Mouse (Mus musculus) hindbrain, embryonic 16.5 days (tissue): Measurements from ENCODE around the gene Decr2. TPM values are rescaled to one million over a fixed set of nuclear protein-coding genes. Genes with fewer than 3 reads are reported as not detected.
"Not testable (repeated sequence)": the region's sequence is repeated elsewhere in the genome, so short reads cannot be mapped to it uniquely, and the experiment has no call there.

ENCODE experiments used
- ATAC-seq: fragments of 200-750 bp; cut with Nextera tagmentation; 2 replicates; pipeline ENCODE4 v1.8.0; 2017; ENCODE audit warnings: moderate TSS enrichment, moderate library complexity
- H3K27ac ChIP-seq: fragments of 300-500 bp; sonication (generic); 2 replicates; pipeline ENCODE4 v1.5.1; 2014; ENCODE audit warnings: low read depth, mild to moderate bottlenecking, control low read depth, low read length, moderate library complexity
- H3K27me3 ChIP-seq: fragments of 300-500 bp; sonication (generic); replicated peaks from 2 replicates; pipeline ENCODE4 v1.6.1; 2014; ENCODE audit warnings: low read length; ENCODE audit not compliant: control insufficient read depth, insufficient read depth
- H3K36me3 ChIP-seq: fragments of 300-500 bp; sonication (generic); 2 replicates; pipeline ENCODE4 v1.6.1; 2014; ENCODE audit warnings: mild to moderate bottlenecking, low read length, moderate library complexity, mixed read lengths; ENCODE audit not compliant: control insufficient read depth, insufficient read depth
- H3K4me1 ChIP-seq: fragments of 300-500 bp; sonication (generic); 2 replicates; pipeline ENCODE4 v1.6.1; 2014; ENCODE audit warnings: low read depth, low read length; ENCODE audit not compliant: control insufficient read depth, insufficient read depth
- H3K4me2 ChIP-seq: fragments of 300-500 bp; sonication (generic); 2 replicates; pipeline ENCODE4 v1.6.1; 2014; ENCODE audit warnings: mild to moderate bottlenecking, low read length, control low read depth, moderate library complexity
- H3K4me3 ChIP-seq: fragments of 300-500 bp; sonication (generic); 2 replicates; pipeline ENCODE4 v1.5.1; 2014; ENCODE audit warnings: mild to moderate bottlenecking, low read length, control low read depth, moderate library complexity
- H3K9ac ChIP-seq: fragments of 300-500 bp; sonication (generic); 2 replicates; pipeline ENCODE4 v1.6.1; 2014; ENCODE audit warnings: low read depth, mild to moderate bottlenecking, control low read depth, low read length, moderate library complexity
- H3K9me3 ChIP-seq: fragments of 300-500 bp; sonication (generic); 2 replicates; pipeline ENCODE4 v1.6.1; 2014; ENCODE audit warnings: mild to moderate bottlenecking, low read length, moderate library complexity; ENCODE audit not compliant: control insufficient read depth
- WGBS: fragments of 180-500 bp; shearing (Covaris S2); extraction: QIAGEN DNeasy Blood & Tissue Kit; methylation state at CpG from one replicate; pipeline ENCODE4 v1.1.7; 2014; 5-methylcytosine and 5-hydroxymethylcytosine counted together
- polyA plus RNA-seq: library from polyadenylated mRNA; unstranded; fragments of >200 nt; fragmentation: Nextera tagmentation; extraction: Ambion mirVana; gene quantifications from 2 replicates; pipeline ENCODE4 v1.2.1, GENCODE M21; 2015

Decr2 gene
- polyA plus RNA-seq, 1 experiment from 2014 or later = 45.7 TPM

GRCm38 (mm10) chr17:26099316-26099715, 9.2 kb upstream of the Decr2 start:
- not testable (repeated sequence) for H3K9me3 ChIP-seq, H3K27ac ChIP-seq, H3K4me2 ChIP-seq, H3K36me3 ChIP-seq, H3K4me1 ChIP-seq, H3K4me3 ChIP-seq, ATAC-seq, H3K9ac ChIP-seq, H3K27me3 ChIP-seq
- WGBS = 69% methylated on average over 3 of the region's 3 CpGs

- WGBS = 94% methylated on average over 7 of the region's 7 CpGs
- H3K4me1 ChIP-seq = no peaks in the 10 kb centered on the region; the same call in 1 of the 2 replicates
- H3K4me2 ChIP-seq = no peak overlapping the region
- no peak for ATAC-seq
- H3K36me3 ChIP-seq = no peaks in the 10 kb centered on the region
- no peaks in the 10 kb centered on the region for H3K9me3 ChIP-seq
- H3K4me3 ChIP-seq = no peak overlapping the region
- H3K27ac ChIP-seq = no peak overlapping the region
- H3K9ac ChIP-seq = no peak overlapping the region
- no peaks in the 10 kb centered on the region for H3K27me3 ChIP-seq
Observed at GRCm38 (mm10) chr17:26098461-26098860, 8.3 kb upstream of the Decr2 start.

- H3K36me3 ChIP-seq = no peaks in the 10 kb centered on the region
- H3K4me2 ChIP-seq = peak within 1 kb of the TSS; percentile 95
- no peaks in the 10 kb centered on the region for H3K9me3 ChIP-seq
- 2% methylated on average over 47 of the region's 47 CpGs for WGBS
- H3K27me3 ChIP-seq = no peaks in the 10 kb centered on the region
- no peaks in the 10 kb centered on the region; the same call in 1 of the 2 replicates for H3K4me1 ChIP-seq
- peak; percentile 73 for ATAC-seq
- peak within 1 kb of the TSS; percentile 84 for H3K9ac ChIP-seq
- peak within 1 kb of the TSS; percentile 63 for H3K4me3 ChIP-seq
- peak within 1 kb of the TSS; percentile 48; the same call in 1 of the 2 replicates for H3K27ac ChIP-seq
Observed at GRCm38 (mm10) chr17:26095121-26095740, 5.1 kb upstream of the Decr2 start, which contains the start of gene Nme4. Gene Nme4, minus strand, starts transcription at chr17:26095602.

- no peak for ATAC-seq
- H3K27me3 ChIP-seq = no peaks in the 10 kb centered on the region
- WGBS = 33% methylated on average over 9 of the region's 9 CpGs
- peak overlapping the region; percentile 95 for H3K4me2 ChIP-seq
- peaks cover 1% of the 10 kb centered on the region; the same call in 1 of the 2 replicates for H3K4me1 ChIP-seq
- peak overlapping the region; percentile 84 for H3K9ac ChIP-seq
- H3K4me3 ChIP-seq = peak overlapping the region; percentile 63
- no peaks in the 10 kb centered on the region for H3K9me3 ChIP-seq
- no peak overlapping the region for H3K27ac ChIP-seq
- H3K36me3 ChIP-seq = no peaks in the 10 kb centered on the region
Observed at GRCm38 (mm10) chr17:26094531-26095110, 4.5 kb upstream of the Decr2 start.

GRCm38 (mm10) chr17:26087059-26087564, 3.0 kb downstream of the Decr2 start:
- ATAC-seq = no peak
- Histone ChIP-seq H3K9me3 (no peaks in the 10 kb centered on the region), H3K36me3 (no peaks in the 10 kb centered on the region; the same call in 1 of the 2 replicates), H3K27me3 (no peaks in the 10 kb centered on the region), H3K9ac (no peak overlapping the region), H3K27ac (no peak overlapping the region), H3K4me2 (no peak overlapping the region), H3K4me3 (no peak overlapping the region), H3K4me1 (0 out of 2 replicates have a peak, but pooled peaks cover 6% of the 10 kb centered on the region)
- WGBS = 95% methylated on average over 9 of the region's 9 CpGs

- no peaks in the 10 kb centered on the region for H3K27me3 ChIP-seq
- WGBS = 47% methylated on average over 2 of the region's 2 CpGs
- H3K9me3 ChIP-seq = no peaks in the 10 kb centered on the region
- no peak for ATAC-seq
- H3K36me3 ChIP-seq = peaks cover 3% of the 10 kb centered on the region; the same call in 1 of the 2 replicates
- no peak overlapping the region for H3K27ac ChIP-seq
- H3K4me1 ChIP-seq = no peaks in the 10 kb centered on the region
- H3K9ac ChIP-seq = no peak overlapping the region
- H3K4me3 ChIP-seq = no peak overlapping the region
- H3K4me2 ChIP-seq = no peak overlapping the region
Observed at GRCm38 (mm10) chr17:26080867-26081266, 9.3 kb downstream of the Decr2 start.

- Histone ChIP-seq H3K27me3 (no peaks in the 10 kb centered on the region), H3K4me1 (no peaks in the 10 kb centered on the region), H3K27ac (no peak overlapping the region), H3K9ac (no peak overlapping the region), H3K4me3 (no peak overlapping the region), H3K9me3 (no peaks in the 10 kb centered on the region), H3K4me2 (no peak overlapping the region), H3K36me3 (peaks cover 3% of the 10 kb centered on the region; the same call in 1 of the 2 replicates)
- WGBS = 74% methylated on average over 2 of the region's 2 CpGs
- 0 out of 2 replicates have a peak, but pooled peaks have one; percentile 24 for ATAC-seq
Observed at GRCm38 (mm10) chr17:26078851-26079250, 11.3 kb downstream of the Decr2 start.

GRCm38 (mm10) chr17:26075246-26075645, 14.9 kb downstream of the Decr2 start:
- Histone ChIP-seq H3K4me2 (no peak overlapping the region), H3K27ac (no peak overlapping the region), H3K27me3 (peaks cover 4% of the 10 kb centered on the region; the same call in 1 of the 2 replicates), H3K9me3 (no peaks in the 10 kb centered on the region), H3K4me3 (no peak overlapping the region), H3K9ac (no peak overlapping the region), H3K36me3 (no peaks in the 10 kb centered on the region), H3K4me1 (no peaks in the 10 kb centered on the region)
- no peak for ATAC-seq
- 76% methylated on average over 3 of the region's 3 CpGs for WGBS

GRCm38 (mm10) chr17:26070136-26070535, 20.0 kb downstream of the Decr2 start:
- H3K4me3 ChIP-seq = peak overlapping the region; percentile 82
- WGBS = 45% methylated on average over 6 of the region's 6 CpGs
- no peaks in the 10 kb centered on the region for H3K36me3 ChIP-seq
- no peaks in the 10 kb centered on the region for H3K9me3 ChIP-seq
- H3K4me2 ChIP-seq = peak overlapping the region; percentile 97
- no peak overlapping the region for H3K27ac ChIP-seq
- H3K27me3 ChIP-seq = peaks cover 4% of the 10 kb centered on the region; the same call in 1 of the 2 replicates
- no peak overlapping the region; the same call in 1 of the 2 replicates for H3K9ac ChIP-seq
- ATAC-seq = no peak
- peaks cover 27% of the 10 kb centered on the region for H3K4me1 ChIP-seq
